In genomic region chr7:99555862-99556261, GRCm38 (mm10) we compare ENCODE assay signal across 8 mouse cellular contexts. TPM values are rescaled to one million over a fixed set of nuclear protein-coding genes. Genes with fewer than 3 reads are reported as not detected.
DNase-seq lines count a peak whose midpoint lies in the region; ATAC-seq and TF ChIP-seq lines count a peak whose summit lies in the region.

No protein-coding gene starts in this region.

- H3K4me2 ChIP-seq in hindbrain, embryonic 11.5 days (replicated peaks; ENCODE audit: low read depth, low read length) = no peak overlapping the region
- no peak overlapping the region for H3K4me2 ChIP-seq in hindbrain, embryonic 12.5 days (replicated peaks)

- no peaks in the 10 kb centered on the region for H3K9me3 ChIP-seq in hindbrain, embryonic 11.5 days (ENCODE audit: control insufficient read depth, low read length)
- no peaks in the 10 kb centered on the region for H3K9me3 ChIP-seq in hindbrain, embryonic 12.5 days (replicated peaks)

- H3K27me3 ChIP-seq in hindbrain, embryonic 11.5 days (ENCODE audit: control insufficient read depth, insufficient read depth, low read length) = no peaks in the 10 kb centered on the region
- H3K27me3 ChIP-seq in hindbrain, embryonic 12.5 days = no peaks in the 10 kb centered on the region
- H3K27me3 ChIP-seq in splenic B cell, adult 2 months (ENCODE audit: control insufficient read depth, insufficient read depth, low read length, poor library complexity, severe bottlenecking) = no peaks in the 10 kb centered on the region

- TF ChIP-seq CTCF in embryonic fibroblast, embryonic 13.5 days (IDR thresholded peaks at IDR 0.05; ENCODE audit: borderline replicate concordance, insufficient read depth, low read length) = peak; percentile 66

- no peak overlapping the region for H3K4me3 ChIP-seq in hindbrain, embryonic 11.5 days (ENCODE audit: low read depth, low read length)
- H3K4me3 ChIP-seq in hindbrain, embryonic 12.5 days = no peak overlapping the region
- H3K4me3 ChIP-seq in embryonic fibroblast, embryonic 13.5 days (ENCODE audit: insufficient read depth, low read length) = no peak overlapping the region

- no peak overlapping the region for H3K27ac ChIP-seq in hindbrain, embryonic 11.5 days (ENCODE audit: low read depth, low read length)
- no peak overlapping the region for H3K27ac ChIP-seq in hindbrain, embryonic 12.5 days
- no peak overlapping the region for H3K27ac ChIP-seq in embryonic fibroblast, embryonic 13.5 days (ENCODE audit: insufficient read depth, low read length)

- TF ChIP-seq POLR2A in embryonic fibroblast, embryonic 13.5 days (IDR thresholded peaks at IDR 0.05; ENCODE audit: low read depth, low read length) = no peak

- peaks cover 10% of the 10 kb centered on the region for H3K4me1 ChIP-seq in hindbrain, embryonic 11.5 days (replicated peaks; ENCODE audit: control insufficient read depth, insufficient read depth, low read length)
- H3K4me1 ChIP-seq in hindbrain, embryonic 12.5 days = peaks cover 28% of the 10 kb centered on the region
- H3K4me1 ChIP-seq in embryonic fibroblast, embryonic 13.5 days (ENCODE audit: control insufficient read depth, insufficient read depth, low read length) = no peaks in the 10 kb centered on the region

- ATAC-seq in hindbrain, embryonic 11.5 days (ENCODE audit: low FRiP score) = no peak
- no peak for ATAC-seq in hindbrain, embryonic 12.5 days (ENCODE audit: low FRiP score)
- ATAC-seq in hematopoietic stem cell, adult 5-6 weeks (replicated peaks in 1 of 2; ENCODE audit: insufficient read depth in 1 of 2, low FRiP score in 2 of 2, low TSS enrichment in 1 of 2, low read depth in 1 of 2, poor library complexity in 2 of 2, severe bottlenecking in 2 of 2) = peak; percentile 75 to 81

- H3K9ac ChIP-seq in hindbrain, embryonic 11.5 days (ENCODE audit: low read depth, low read length) = no peak overlapping the region
- no peak overlapping the region for H3K9ac ChIP-seq in hindbrain, embryonic 12.5 days

- DNase-seq in hindbrain, embryonic 11.5 days (ENCODE audit: low spot score) = peak; percentile 64
- peak; percentile 81 for DNase-seq in adrenal gland, postnatal 14 days
- DNase-seq in layer of hippocampus, postnatal 36 days = peak; percentile 77 to 78
- peak; percentile 89 for DNase-seq in lung, postnatal 36 days
- DNase-seq in splenic B cell, adult 2 months (ENCODE audit: low read depth, low spot score) = peak; percentile 78

- no peaks in the 10 kb centered on the region for H3K36me3 ChIP-seq in hindbrain, embryonic 11.5 days (ENCODE audit: control insufficient read depth, insufficient read depth, low read length)
- 0 out of 2 replicates have a peak, but pooled peaks cover 4% of the 10 kb centered on the region for H3K36me3 ChIP-seq in hindbrain, embryonic 12.5 days
- no peaks in the 10 kb centered on the region for H3K36me3 ChIP-seq in splenic B cell, adult 2 months (ENCODE audit: control insufficient read depth, insufficient read depth, low read length, poor library complexity, severe bottlenecking)

- WGBS in hindbrain, embryonic 11.5 days = 28% methylated on average over 6 of the region's 6 CpGs
- 24% methylated on average over 6 of the region's 6 CpGs for WGBS in hindbrain, embryonic 12.5 days

RNA-seq across cellular contexts. Expression of gene Arrb1, which starts 20.6 kb away (rescaled TPM):
- polyA plus RNA-seq in hindbrain, embryonic 11.5 days (2014; fragmentation: Nextera tagmentation; extraction: Ambion mirVana) = 4.5 and 5.4 TPM in 2 replicates
- 16.7 TPM in 2 replicates for polyA plus RNA-seq in hindbrain, embryonic 12.5 days (2016; fragmentation: Nextera tagmentation; extraction: Ambion mirVana)
- 48.9 and 57.9 TPM in 2 replicates for total RNA-seq in adrenal gland, postnatal 14 days (2021)
- polyA plus RNA-seq in embryonic fibroblast, embryonic 13.5 days (2011; ENCODE audit: insufficient read length, low read depth, missing spikeins) = 6.4 and 6.6 TPM in 2 replicates
- 77.8 and 83.5 TPM in 2 replicates for total RNA-seq in hematopoietic stem cell, adult 5-6 weeks (2017)
- 100 to 1,000 TPM; 131 to 145 TPM for total RNA-seq in layer of hippocampus, postnatal 36 days (2021)

Comparison
In these comparisons a context has a peak if more than half of its experiments do, and no peak if none do; other contexts are left out.
1. ATAC-seq: peak in hematopoietic stem cell, adult 5-6 weeks (2 of 2); none in hindbrain, embryonic 11.5 days (single experiment) and hindbrain, embryonic 12.5 days (single experiment).
2. Peak in every context shown above with its lines, with median percentiles within 50 percentile points of each other: DNase-seq.